Mouse (Mus musculus): ENCODE measurements at regions not wholly inside any gene's neighbourhood (a gene's known extent, or its start where the extent isn't known, plus 50 kb on each side); places are given as distances from the start of the nearest gene placed in this dataset.

DNA sequence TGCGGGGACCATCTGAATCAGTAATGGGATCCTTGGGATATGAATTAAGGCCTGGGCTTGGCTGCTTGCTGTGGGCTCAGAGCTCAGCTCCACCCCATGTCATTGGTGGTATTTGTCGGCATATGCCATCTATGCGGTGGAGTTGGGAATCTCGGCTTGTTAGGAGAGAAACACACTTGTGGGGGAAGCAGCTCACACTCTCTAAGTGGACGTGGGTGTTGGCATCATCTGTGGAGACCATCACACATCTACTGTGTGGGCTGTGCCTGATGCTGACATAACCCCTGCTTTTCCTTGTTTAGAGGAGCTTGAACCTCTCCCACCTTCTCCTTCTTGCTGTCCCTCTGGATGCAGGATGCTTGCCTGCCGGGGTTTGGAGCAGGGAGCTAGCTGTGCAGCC lies 62.9 kb downstream of the Tpra1 start:
- TF ChIP-seq CTCF (IDR thresholded peaks at IDR 0.05) (no peak), POLR2A (IDR thresholded peaks at IDR 0.05; ENCODE audit: insufficient read depth, low read depth, low read length) (no peak), EP300 (IDR thresholded peaks at IDR 0.05; ENCODE audit: insufficient read depth, low read depth, low read length) (no peak)
